Mouse (Mus musculus): ENCODE results near the gene Vim.

DNA sequence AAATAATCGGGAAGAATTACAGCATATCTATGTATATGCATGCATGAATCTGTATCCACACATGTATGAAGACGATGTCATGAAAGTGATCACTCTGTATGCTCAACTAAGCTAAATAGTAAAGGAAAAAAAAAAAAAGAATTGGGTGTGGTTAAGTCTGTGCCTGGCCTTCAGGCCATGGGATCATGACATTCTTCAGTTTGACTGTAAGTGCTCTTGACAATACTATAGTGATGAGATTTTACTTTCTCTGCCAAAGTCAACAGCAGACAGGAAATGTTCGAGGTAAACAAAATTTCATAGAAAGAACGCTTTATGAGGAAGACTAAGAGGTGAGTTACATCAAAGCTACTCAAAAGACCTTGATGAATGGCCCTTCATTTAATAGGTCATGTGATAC lies 19.6 kb downstream of the Vim start:
- no peak for TF ChIP-seq POLR2A (IDR thresholded peaks at IDR 0.05; ENCODE audit: borderline replicate concordance, insufficient read depth, low read length)
- no peak for TF ChIP-seq CTCF (IDR thresholded peaks at IDR 0.05; ENCODE audit: borderline replicate concordance, insufficient read depth, low read depth, low read length)
